Mouse (Mus musculus): Measurements from ENCODE around the gene Mcf2l.

- no peak for TF ChIP-seq MAFK (IDR thresholded peaks at IDR 0.05; ENCODE audit: insufficient read depth, low read depth, low read length)
- TF ChIP-seq CHD2 (IDR thresholded peaks at IDR 0.05; ENCODE audit: low read depth, low read length): no peak
- no peak for TF ChIP-seq ZNF384 (IDR thresholded peaks at IDR 0.05; ENCODE audit: low read depth, low read length)
Observed at GRCm38 (mm10) chr8:12842342-12842995, 31.1 kb upstream of the Mcf2l start.
